Mouse (Mus musculus): ENCODE data around the gene Pin1rt1. TPM values are rescaled to one million over a fixed set of nuclear protein-coding genes. Genes with fewer than 3 reads are reported as not detected.

Gene Pin1rt1
- 0.24 TPM in 1 of 2 replicates, not detected in the other for polyA plus RNA-seq (2015; fragmentation: Nextera tagmentation; extraction: Ambion mirVana)

DNA sequence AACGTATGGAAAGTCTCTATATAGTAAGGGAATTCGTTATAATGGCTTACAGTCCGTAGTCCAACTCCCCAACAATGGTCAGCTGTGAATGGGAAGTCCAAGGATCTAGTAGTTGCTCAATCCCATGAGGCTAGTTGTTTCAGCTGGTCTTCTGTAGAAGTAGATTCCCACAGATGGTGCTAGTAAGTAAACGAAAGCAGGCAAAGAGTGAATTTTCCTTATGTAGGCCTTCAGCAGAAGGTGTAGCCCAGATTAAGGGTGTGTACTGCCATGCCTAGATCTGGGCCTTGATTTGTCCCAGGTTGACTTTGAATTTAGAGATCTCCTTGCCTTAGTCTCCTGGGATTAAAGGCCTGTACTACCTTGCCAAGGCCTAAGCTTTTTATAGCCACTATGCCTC, at the start of gene Pin1rt1:
Gene Pin1rt1, minus strand, starts transcription at position 101 of the 400 bp plus-strand sequence.
- 87% methylated on average over 4 of the region's 4 CpGs for WGBS
- Histone ChIP-seq H3K4me2 (replicated peaks) (no peak within 1 kb of the TSS), H3K27me3 (peaks cover 4% of the 10 kb centered on the region), H3K9ac (no peak within 1 kb of the TSS), H3K36me3 (no peaks in the 10 kb centered on the region), H3K4me1 (peaks cover under 1% of the 10 kb centered on the region; the same call in 1 of the 2 replicates), H3K27ac (no peak within 1 kb of the TSS), H3K9me3 (no peaks in the 10 kb centered on the region), H3K4me3 (no peak within 1 kb of the TSS)
- ATAC-seq (ENCODE audit: low FRiP score, low read depth), result no peak

- H3K27ac ChIP-seq, result no peak overlapping the region
- WGBS, result 95% methylated on average over 4 of the region's 4 CpGs
- H3K36me3 ChIP-seq, result peaks cover 68% of the 10 kb centered on the region
- no peak overlapping the region for H3K4me3 ChIP-seq
- H3K27me3 ChIP-seq, result no peaks in the 10 kb centered on the region
- H3K4me2 ChIP-seq (replicated peaks), result no peak overlapping the region
- no peaks in the 10 kb centered on the region for H3K4me1 ChIP-seq
- H3K9me3 ChIP-seq, result no peaks in the 10 kb centered on the region
- H3K9ac ChIP-seq, result no peak overlapping the region
- ATAC-seq (ENCODE audit: low FRiP score, low read depth), result no peak
Measured at GRCm38 (mm10) chr2:104764018-104764417, 47.8 kb upstream of the Pin1rt1 start.

GRCm38 (mm10) chr2:104763134-104763703, 47.0 kb upstream of the Pin1rt1 start:
- no peak overlapping the region for H3K4me2 ChIP-seq (replicated peaks)
- H3K27me3 ChIP-seq, result no peaks in the 10 kb centered on the region
- no peak overlapping the region for H3K27ac ChIP-seq
- H3K36me3 ChIP-seq, result peaks cover 61% of the 10 kb centered on the region
- H3K9ac ChIP-seq, result no peak overlapping the region
- 77% methylated on average over 8 of the region's 8 CpGs for WGBS
- no peaks in the 10 kb centered on the region for H3K9me3 ChIP-seq
- H3K4me1 ChIP-seq, result no peaks in the 10 kb centered on the region
- no peak for ATAC-seq (ENCODE audit: low FRiP score, low read depth)
- no peak overlapping the region for H3K4me3 ChIP-seq

DNA sequence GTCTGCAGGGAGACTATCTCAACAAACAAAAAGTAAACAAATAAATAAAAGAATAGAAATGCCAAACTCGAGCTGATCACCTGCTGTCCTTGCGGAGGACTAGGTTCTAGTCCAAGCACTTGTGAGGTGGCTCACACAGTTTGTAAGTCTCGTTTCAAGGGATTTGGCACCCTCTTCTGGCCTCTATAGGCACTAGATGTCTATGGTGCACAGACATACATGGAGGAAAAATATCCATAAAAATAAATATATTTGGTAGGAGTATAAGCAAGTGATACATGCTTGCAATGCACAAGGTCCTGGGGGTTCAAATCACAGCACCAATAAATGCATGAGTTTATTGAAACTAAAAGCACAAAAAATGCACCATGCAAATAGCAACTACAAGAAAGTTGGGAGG, 34.4 kb upstream of the Pin1rt1 start:
- Histone ChIP-seq H3K9me3 (no peaks in the 10 kb centered on the region), H3K36me3 (peaks cover 10% of the 10 kb centered on the region; the same call in 1 of the 2 replicates), H3K4me3 (no peak overlapping the region), H3K27me3 (no peaks in the 10 kb centered on the region), H3K9ac (no peak overlapping the region), H3K4me1 (no peaks in the 10 kb centered on the region), H3K4me2 (replicated peaks) (no peak overlapping the region), H3K27ac (no peak overlapping the region)
- ATAC-seq (ENCODE audit: low FRiP score, low read depth), result no peak
- WGBS, result 54% methylated on average over 3 of the region's 3 CpGs

DNA sequence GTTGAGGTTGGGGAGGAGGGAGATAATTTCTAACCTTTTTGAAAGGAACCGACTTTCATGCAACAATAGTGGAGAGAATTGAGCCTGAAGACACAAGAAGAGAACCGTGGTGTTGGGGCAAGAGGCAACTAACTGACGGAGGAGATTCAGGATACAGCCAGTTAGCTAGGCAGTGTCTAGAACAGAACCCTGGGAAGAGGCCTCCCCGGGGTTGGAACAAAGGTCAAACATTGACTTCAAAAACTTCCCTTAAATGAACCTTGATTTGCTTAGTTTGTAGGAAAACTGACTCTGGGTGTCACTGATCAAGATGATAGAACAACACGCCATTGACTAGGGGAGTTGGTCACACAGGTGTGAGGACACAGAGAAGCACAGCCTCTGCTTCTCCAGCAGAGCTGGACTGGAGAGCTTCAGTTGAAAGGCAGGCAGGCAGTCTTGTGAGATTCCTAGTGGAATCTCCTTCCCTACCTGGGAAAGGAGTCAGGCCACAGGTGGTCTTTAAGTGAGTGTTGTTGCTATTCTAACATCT, 32.5 kb upstream of the Pin1rt1 start:
- WGBS, result 82% methylated on average over 5 of the region's 5 CpGs

DNA sequence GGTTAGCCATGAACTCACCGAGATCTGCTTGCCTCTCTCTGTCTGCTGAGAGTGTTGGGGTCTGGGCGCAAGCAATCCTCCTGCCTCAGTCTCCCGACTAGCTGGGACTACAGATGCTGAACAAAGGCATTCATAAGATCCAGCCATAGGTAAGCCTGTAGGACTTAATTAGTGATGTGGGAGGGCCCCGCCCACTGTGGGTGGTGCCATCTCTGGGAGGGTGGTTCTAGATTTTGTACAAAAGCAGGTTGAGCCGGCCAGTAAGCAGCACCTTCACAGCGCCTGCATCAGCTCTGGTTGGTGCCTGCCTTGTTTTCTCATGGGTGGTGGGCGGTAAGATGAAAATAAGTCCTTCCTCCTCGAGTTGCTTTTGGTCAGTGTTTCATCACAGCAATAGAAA, 30.1 kb upstream of the Pin1rt1 start:
- no peaks in the 10 kb centered on the region for H3K9me3 ChIP-seq
- H3K27ac ChIP-seq, result no peak overlapping the region
- no peak overlapping the region for H3K4me3 ChIP-seq
- WGBS, result 55% methylated on average over 8 of the region's 8 CpGs
- no peaks in the 10 kb centered on the region for H3K36me3 ChIP-seq
- peaks cover 16% of the 10 kb centered on the region for H3K4me1 ChIP-seq
- H3K9ac ChIP-seq, result no peak overlapping the region
- ATAC-seq (ENCODE audit: low FRiP score, low read depth), result no peak
- no peak overlapping the region for H3K4me2 ChIP-seq (replicated peaks)
- H3K27me3 ChIP-seq, result peaks cover 19% of the 10 kb centered on the region

More for the DNA sequence above, 32.5 kb upstream of the Pin1rt1 start:
- Histone ChIP-seq H3K4me2 (replicated peaks) (no peak overlapping the region), H3K9me3 (no peaks in the 10 kb centered on the region), H3K36me3 (peaks cover 7% of the 10 kb centered on the region; the same call in 1 of the 2 replicates), H3K4me3 (no peak overlapping the region), H3K9ac (no peak overlapping the region), H3K27me3 (peaks cover 3% of the 10 kb centered on the region; the same call in 1 of the 2 replicates), H3K27ac (no peak overlapping the region), H3K4me1 (no peaks in the 10 kb centered on the region)
- no peak for ATAC-seq (ENCODE audit: low FRiP score, low read depth)

DNA sequence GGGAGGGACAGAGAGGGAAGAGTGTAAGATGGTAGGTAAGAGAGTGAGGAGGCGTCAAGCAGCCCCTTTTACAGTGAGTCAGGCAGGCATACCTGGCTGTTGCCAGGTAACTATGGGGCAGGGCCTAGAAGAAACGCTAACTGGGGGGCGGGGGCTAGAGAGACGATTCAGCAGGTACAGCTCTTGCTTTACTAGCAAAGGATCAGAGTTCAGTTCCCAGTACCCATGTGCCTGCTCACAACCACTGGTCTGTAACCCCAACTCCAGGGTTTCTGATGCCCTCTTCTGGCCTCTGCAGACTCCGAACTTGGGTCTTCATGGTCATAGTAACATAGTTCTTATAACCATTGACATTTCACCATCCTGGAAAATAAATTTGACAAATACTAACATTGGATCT, 27.8 kb upstream of the Pin1rt1 start:
- 49% methylated on average over 5 of the region's 5 CpGs for WGBS
- Histone ChIP-seq H3K9me3 (no peaks in the 10 kb centered on the region), H3K27me3 (peaks cover 33% of the 10 kb centered on the region), H3K27ac (no peak overlapping the region), H3K36me3 (no peaks in the 10 kb centered on the region), H3K9ac (no peak overlapping the region), H3K4me2 (replicated peaks) (no peak overlapping the region), H3K4me1 (peaks cover 21% of the 10 kb centered on the region), H3K4me3 (no peak overlapping the region)
- ATAC-seq (ENCODE audit: low FRiP score, low read depth), result no peak

DNA sequence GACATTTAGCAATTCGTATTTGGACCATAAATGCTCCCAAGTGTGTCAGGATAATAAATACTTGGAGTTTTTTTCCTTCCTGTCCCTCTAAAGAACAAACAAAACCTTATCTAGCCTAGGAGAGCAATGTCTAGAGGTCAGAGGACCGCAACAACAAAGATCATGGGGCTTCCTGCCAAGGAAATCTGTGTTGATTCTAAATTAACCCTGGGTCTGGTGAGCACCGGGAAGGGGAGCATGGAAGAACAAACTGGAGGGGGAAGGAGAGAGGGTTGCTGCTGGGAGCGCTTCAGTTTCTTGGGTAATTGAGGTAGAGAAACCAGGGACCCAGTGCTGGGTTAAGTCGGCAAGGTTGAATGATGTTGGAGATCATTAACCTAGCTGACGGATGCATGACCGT, 27.0 kb upstream of the Pin1rt1 start:
- Histone ChIP-seq H3K9ac (peak overlapping the region; percentile 85; the same call in 1 of the 2 replicates), H3K27me3 (peaks cover 33% of the 10 kb centered on the region), H3K9me3 (no peaks in the 10 kb centered on the region), H3K36me3 (no peaks in the 10 kb centered on the region), H3K27ac (no peak overlapping the region), H3K4me3 (peak overlapping the region; percentile 77), H3K4me1 (peaks cover 21% of the 10 kb centered on the region), H3K4me2 (replicated peaks) (peak overlapping the region; percentile 87)
- WGBS, result 13% methylated on average over 7 of the region's 7 CpGs
- no peak for ATAC-seq (ENCODE audit: low FRiP score, low read depth)

GRCm38 (mm10) chr2:104742741-104743064, 26.5 kb upstream of the Pin1rt1 start, which contains the start of gene Depdc7:
Gene Depdc7 (minus strand): TSS chr2:104742878.
- WGBS, result 0% methylated on average over 31 of the region's 31 CpGs
- peaks cover 21% of the 10 kb centered on the region for H3K4me1 ChIP-seq
- H3K36me3 ChIP-seq, result no peaks in the 10 kb centered on the region
- H3K27ac ChIP-seq, result no peak within 1 kb of the TSS
- H3K4me2 ChIP-seq (replicated peaks), result peak within 1 kb of the TSS; percentile 87
- H3K9me3 ChIP-seq, result no peaks in the 10 kb centered on the region
- peaks cover 33% of the 10 kb centered on the region for H3K27me3 ChIP-seq
- ATAC-seq (ENCODE audit: low FRiP score, low read depth), result peak; percentile 91
- peak within 1 kb of the TSS; percentile 85 for H3K9ac ChIP-seq
- H3K4me3 ChIP-seq, result peak within 1 kb of the TSS; percentile 77

GRCm38 (mm10) chr2:104741896-104742740, 25.9 kb upstream of the Pin1rt1 start:
- WGBS, result 5% methylated on average over 44 of the region's 46 CpGs
- peak overlapping the region; percentile 77 for H3K4me3 ChIP-seq
- peaks cover 21% of the 10 kb centered on the region for H3K4me1 ChIP-seq
- peak; percentile 35 for ATAC-seq (ENCODE audit: low FRiP score, low read depth)
- peaks cover 33% of the 10 kb centered on the region for H3K27me3 ChIP-seq
- no peaks in the 10 kb centered on the region for H3K9me3 ChIP-seq
- no peak overlapping the region for H3K27ac ChIP-seq
- peak overlapping the region; percentile 87 for H3K4me2 ChIP-seq (replicated peaks)
- no peaks in the 10 kb centered on the region for H3K36me3 ChIP-seq
- peak overlapping the region; percentile 85 for H3K9ac ChIP-seq

DNA sequence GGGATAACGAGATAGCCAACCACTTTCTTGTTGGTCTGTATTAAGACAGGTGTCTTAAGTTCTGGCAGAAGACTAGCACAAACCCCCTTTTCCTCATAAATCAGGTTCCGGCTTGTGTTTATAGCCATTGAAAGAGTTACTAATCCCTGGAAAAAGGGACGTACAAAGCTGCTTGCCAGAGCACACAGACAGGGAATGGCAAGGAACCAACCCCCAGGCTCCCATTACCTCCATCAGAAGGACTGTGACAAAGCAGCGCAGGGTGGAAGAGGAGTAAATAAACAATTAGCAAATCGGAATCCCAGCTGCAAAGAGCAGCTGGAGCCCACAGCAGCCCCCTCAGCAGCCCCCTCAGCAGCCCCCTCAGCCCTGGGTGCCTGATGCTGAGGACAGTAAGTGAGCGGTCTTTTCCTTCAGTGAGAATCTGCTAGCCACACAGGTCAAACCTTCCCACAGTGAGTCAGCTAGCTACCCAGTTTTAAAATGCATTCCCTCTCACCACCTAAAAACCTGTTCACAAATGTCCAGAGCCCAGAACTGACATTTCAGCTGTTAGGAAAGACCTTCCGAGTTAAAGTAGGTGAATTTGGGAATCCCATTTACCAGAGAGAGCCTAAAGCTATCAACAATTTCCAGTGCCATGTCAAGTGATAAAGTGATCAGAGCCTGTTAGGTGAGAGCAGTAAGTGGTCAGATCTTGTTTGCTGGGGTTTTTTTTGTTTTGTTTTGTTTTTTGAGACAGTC, 25.0 kb upstream of the Pin1rt1 start:
- Histone ChIP-seq H3K9me3 (no peaks in the 10 kb centered on the region), H3K36me3 (no peaks in the 10 kb centered on the region), H3K27ac (no peak overlapping the region), H3K4me3 (no peak overlapping the region), H3K9ac (no peak overlapping the region), H3K4me1 (peaks cover 21% of the 10 kb centered on the region), H3K27me3 (peaks cover 33% of the 10 kb centered on the region), H3K4me2 (replicated peaks) (peak overlapping the region; percentile 87)
- WGBS, result 18% methylated on average over 7 of the region's 7 CpGs
- no peak for ATAC-seq (ENCODE audit: low FRiP score, low read depth)

All from limb, embryonic 13.5 days (tissue).